Mouse (Mus musculus): ENCODE results near the gene Arhgef17. TPM values are rescaled to one million over a fixed set of nuclear protein-coding genes. Genes with fewer than 3 reads are reported as not detected.
A peak's percentile ranks its signal among the peaks of the same experiment; 100 is the strongest.

Gene Arhgef17
- polyA plus RNA-seq, 1 experiment, result 0.02 TPM

DNA sequence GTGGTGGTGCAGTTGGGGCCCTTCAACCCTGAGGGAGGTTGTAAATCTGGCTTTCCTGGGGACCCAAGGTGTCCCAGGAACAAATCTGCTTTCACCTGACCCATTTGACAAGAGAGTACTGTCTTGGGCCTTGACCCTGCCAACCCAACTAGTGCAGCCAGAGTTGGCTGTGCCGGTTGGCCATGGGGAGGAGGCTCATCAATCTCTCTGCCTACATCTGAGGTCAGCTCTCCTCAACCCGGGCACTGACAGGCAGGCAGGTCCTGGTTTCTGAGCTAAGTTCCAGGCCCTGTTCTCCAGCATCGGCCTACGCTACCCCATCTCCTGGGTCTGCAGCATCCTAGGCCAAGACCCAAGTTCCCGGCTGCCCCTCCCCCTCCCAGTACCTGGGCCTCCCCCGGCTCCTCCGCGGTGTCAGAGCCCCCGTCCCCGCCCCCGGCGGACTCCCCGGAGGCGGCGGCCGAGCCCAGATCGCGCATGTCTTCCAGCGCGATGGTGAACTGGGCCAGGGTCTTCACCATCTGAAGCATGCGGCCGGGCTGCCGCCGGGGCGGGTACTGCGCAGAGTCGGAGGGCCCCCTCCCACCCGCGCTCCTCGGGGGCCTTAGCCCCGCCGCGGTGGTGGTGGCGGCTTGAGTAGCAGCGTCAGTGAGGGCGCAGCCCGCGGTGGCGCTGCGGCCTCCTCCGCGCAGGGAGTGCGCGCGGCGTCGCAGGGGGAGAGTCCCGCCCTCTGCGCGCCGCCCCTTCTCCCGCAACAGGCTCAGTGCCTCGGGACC lies 37.7 kb downstream of the Arhgef17 start:
- H3K4me1 ChIP-seq (ENCODE audit: control insufficient read depth), result peaks cover 3% of the 10 kb centered on the region; the same call in 1 of the 2 replicates
- TF ChIP-seq GATA1 (IDR thresholded peaks at IDR 0.05; ENCODE audit: low read length), result no peak
- TF ChIP-seq TAL1 (IDR thresholded peaks at IDR 0.05; ENCODE audit: low read length), result no peak
- peaks cover 32% of the 10 kb centered on the region for H3K27me3 ChIP-seq (ENCODE audit: control insufficient read depth)
- H3K9me3 ChIP-seq (ENCODE audit: control insufficient read depth, low read length), result no peaks in the 10 kb centered on the region
- no peaks in the 10 kb centered on the region; the same call in 1 of the 2 replicates for H3K36me3 ChIP-seq (ENCODE audit: control insufficient read depth)
- H3K4me3 ChIP-seq (replicated peaks), result peak overlapping the region; percentile 24

DNA sequence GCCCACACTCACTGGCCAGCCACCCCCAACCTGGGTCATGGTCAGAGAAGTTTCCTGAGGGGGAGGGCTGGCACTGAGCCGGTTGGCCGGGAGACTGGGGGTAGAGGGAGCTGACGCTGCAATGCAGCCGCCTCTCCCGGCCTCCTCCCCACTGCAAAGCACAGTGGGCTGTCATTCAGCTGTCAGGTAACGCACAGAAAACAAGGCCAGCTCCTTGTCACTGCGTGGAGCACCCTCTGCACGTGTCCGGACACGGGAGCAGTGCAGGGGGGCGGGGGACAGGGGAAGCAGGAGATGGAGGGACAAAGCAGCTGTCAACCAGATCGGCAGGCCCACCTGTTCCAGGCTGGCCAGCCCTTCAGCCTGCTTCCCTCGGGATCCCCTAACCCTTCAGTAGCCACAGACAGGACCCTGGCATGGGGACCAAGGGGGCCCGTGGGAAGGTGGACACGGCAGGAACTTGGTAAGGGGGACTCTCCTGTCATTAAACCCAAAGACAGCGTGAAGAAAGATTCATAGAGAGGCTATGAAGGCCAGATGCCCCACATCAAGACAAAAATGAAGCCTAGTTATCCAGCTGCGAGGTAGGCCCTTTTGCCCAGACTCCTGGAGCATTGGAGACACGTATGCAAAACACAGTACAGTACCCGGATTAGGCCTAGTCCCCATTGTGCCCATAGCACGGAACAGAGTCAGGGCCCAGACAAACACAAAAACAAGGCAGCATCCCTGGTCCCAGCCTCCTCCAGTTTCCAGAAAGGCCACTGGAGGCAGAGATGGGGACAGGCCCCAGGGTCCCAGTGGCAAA lies 38.5 kb downstream of the Arhgef17 start:
- Histone ChIP-seq H3K27me3 (ENCODE audit: control insufficient read depth) (peaks cover 32% of the 10 kb centered on the region), H3K36me3 (ENCODE audit: control insufficient read depth) (no peaks in the 10 kb centered on the region; the same call in 1 of the 2 replicates)

DNA sequence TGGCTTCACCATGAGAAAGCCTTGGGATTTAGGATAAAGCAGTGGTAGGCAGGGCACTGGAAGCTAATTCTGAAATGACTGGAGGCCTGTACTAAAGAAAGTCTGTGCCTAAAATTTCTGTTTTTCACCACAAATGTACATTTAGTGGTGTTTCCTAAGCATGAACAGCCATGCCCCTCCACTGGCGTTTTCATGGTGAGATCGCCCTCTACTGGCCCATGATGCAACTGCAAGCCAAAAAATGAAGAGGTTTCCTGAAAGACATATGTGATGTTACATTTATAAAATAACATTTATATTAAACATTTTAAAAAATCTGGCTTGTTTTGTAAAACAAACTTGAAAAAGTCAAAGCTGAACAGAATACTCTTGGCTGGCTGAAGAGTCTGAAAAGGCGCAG lies 45.4 kb downstream of the Arhgef17 start:
- H3K9me3 ChIP-seq (ENCODE audit: control insufficient read depth, low read length), result no peaks in the 10 kb centered on the region
- no peaks in the 10 kb centered on the region for H3K4me1 ChIP-seq (ENCODE audit: control insufficient read depth)
- TF ChIP-seq TAL1 (IDR thresholded peaks at IDR 0.05; ENCODE audit: low read length), result no peak
- TF ChIP-seq GATA1 (IDR thresholded peaks at IDR 0.05; ENCODE audit: low read length), result no peak
- peaks cover 6% of the 10 kb centered on the region; the same call in 1 of the 2 replicates for H3K36me3 ChIP-seq (ENCODE audit: control insufficient read depth)
- no peak overlapping the region for H3K4me3 ChIP-seq (replicated peaks)
- no peaks in the 10 kb centered on the region for H3K27me3 ChIP-seq (ENCODE audit: control insufficient read depth)

More for the DNA sequence above, 38.5 kb downstream of the Arhgef17 start:
- no peaks in the 10 kb centered on the region for H3K9me3 ChIP-seq (ENCODE audit: control insufficient read depth, low read length)
- peaks cover 3% of the 10 kb centered on the region; the same call in 1 of the 2 replicates for H3K4me1 ChIP-seq (ENCODE audit: control insufficient read depth)
- TF ChIP-seq TAL1 (IDR thresholded peaks at IDR 0.05; ENCODE audit: low read length) (no peak), GATA1 (IDR thresholded peaks at IDR 0.05; ENCODE audit: low read length) (no peak)
- no peak overlapping the region for H3K4me3 ChIP-seq (replicated peaks)

DNA sequence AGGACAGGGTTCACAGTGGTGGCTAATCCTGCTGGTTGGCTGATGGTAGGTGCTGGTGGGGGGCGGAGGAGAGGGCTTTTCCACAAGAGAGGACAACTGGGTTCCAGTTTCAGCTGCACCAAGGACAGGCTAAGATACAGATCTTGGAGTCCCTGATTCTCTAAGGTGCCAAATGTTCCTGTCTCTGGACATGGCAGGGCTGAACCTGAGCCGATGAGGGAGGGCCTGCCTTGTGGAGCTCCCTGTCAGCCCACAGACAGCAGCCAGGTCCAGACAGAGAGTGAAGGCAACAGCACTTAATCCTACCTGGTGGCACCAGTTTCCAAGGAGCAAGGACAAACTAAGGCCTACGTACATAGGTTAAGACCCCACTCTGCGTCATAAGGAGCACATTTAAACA lies 47.4 kb downstream of the Arhgef17 start:
- TF ChIP-seq GATA1 (IDR thresholded peaks at IDR 0.05; ENCODE audit: low read length) (no peak), TAL1 (IDR thresholded peaks at IDR 0.05; ENCODE audit: low read length) (no peak)
- no peaks in the 10 kb centered on the region for H3K9me3 ChIP-seq (ENCODE audit: control insufficient read depth, low read length)
- H3K4me1 ChIP-seq (ENCODE audit: control insufficient read depth), result peaks cover 5% of the 10 kb centered on the region
- no peak overlapping the region for H3K4me3 ChIP-seq (replicated peaks)
- no peaks in the 10 kb centered on the region for H3K27me3 ChIP-seq (ENCODE audit: control insufficient read depth)
- peaks cover 6% of the 10 kb centered on the region; the same call in 1 of the 2 replicates for H3K36me3 ChIP-seq (ENCODE audit: control insufficient read depth)

DNA sequence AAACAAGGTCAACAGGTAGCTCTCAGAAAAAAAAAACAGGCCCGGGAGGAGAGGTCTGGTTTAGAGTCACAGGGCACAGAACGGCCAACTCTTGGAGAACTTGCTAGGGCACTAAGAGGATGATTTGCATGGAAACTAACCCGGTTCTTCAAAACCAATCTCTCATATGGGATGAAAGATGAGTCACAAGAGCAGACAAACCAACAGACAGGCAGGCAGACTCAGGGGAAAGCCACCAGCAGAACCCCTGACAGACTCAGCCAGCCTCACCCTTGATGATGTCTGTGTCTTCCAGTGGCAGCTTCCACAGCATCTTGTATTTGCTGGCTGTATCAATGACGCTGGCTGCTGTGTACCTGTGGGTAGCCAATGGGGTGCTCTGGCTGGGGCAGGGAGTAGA lies 50.0 kb downstream of the Arhgef17 start:
- Histone ChIP-seq H3K27me3 (ENCODE audit: control insufficient read depth) (no peaks in the 10 kb centered on the region), H3K4me3 (replicated peaks) (no peak overlapping the region), H3K36me3 (ENCODE audit: control insufficient read depth) (peaks cover 8% of the 10 kb centered on the region; the same call in 1 of the 2 replicates), H3K4me1 (ENCODE audit: control insufficient read depth) (peaks cover 9% of the 10 kb centered on the region), H3K9me3 (ENCODE audit: control insufficient read depth, low read length) (no peaks in the 10 kb centered on the region)
- TF ChIP-seq GATA1 (IDR thresholded peaks at IDR 0.05; ENCODE audit: low read length) (no peak), TAL1 (IDR thresholded peaks at IDR 0.05; ENCODE audit: low read length) (no peak)

DNA sequence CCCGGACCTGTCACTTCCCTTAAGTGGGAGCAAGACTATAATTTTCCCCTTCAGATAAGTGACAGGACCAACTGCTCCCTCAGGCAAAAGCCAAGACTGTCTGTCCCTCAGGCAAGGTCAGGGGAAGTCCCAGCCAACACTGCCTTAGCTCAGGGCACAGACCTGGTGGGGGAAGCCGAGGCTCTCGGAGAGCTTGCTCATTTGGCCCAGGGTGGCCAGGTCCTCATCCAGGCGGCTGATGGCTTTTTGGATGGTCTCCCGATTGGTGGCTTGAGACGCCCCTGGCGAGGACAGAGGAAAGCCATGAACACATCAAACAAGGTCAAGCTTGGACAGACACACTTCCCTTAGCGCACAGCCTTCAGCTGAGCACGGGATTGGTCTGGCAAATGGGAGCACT lies 50.4 kb downstream of the Arhgef17 start:
- peaks cover 9% of the 10 kb centered on the region for H3K4me1 ChIP-seq (ENCODE audit: control insufficient read depth)
- no peak overlapping the region for H3K4me3 ChIP-seq (replicated peaks)
- H3K27me3 ChIP-seq (ENCODE audit: control insufficient read depth), result no peaks in the 10 kb centered on the region
- peaks cover 11% of the 10 kb centered on the region; the same call in 1 of the 2 replicates for H3K36me3 ChIP-seq (ENCODE audit: control insufficient read depth)
- TF ChIP-seq GATA1 (IDR thresholded peaks at IDR 0.05; ENCODE audit: low read length), result no peak
- TF ChIP-seq TAL1 (IDR thresholded peaks at IDR 0.05; ENCODE audit: low read length), result no peak
- H3K9me3 ChIP-seq (ENCODE audit: control insufficient read depth, low read length), result no peaks in the 10 kb centered on the region

DNA sequence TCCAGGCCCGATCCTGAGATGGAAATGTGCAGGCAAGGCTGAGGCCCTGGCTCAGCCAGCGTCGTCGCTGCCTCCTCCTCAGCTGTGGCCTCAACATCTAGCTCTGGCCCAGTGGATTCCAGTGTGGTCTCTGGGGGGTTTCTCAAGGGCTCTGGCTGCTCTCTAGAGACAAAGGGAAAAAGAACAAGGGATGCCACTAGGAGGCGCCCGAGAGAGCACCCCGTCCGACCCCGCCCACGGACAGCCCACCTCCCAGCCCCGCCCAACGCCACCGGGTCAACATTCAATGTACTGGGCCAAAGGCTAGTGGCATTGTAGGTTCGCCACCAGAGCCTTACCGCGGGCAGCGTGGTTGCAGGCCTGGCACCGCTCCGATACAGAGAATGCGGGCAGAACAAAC lies 52.3 kb downstream of the Arhgef17 start:
- H3K4me1 ChIP-seq (ENCODE audit: control insufficient read depth), result peaks cover 11% of the 10 kb centered on the region
- H3K36me3 ChIP-seq (ENCODE audit: control insufficient read depth), result peaks cover 10% of the 10 kb centered on the region; the same call in 1 of the 2 replicates
- H3K4me3 ChIP-seq (replicated peaks), result peak overlapping the region; percentile 36
- H3K27me3 ChIP-seq (ENCODE audit: control insufficient read depth), result no peaks in the 10 kb centered on the region
- TF ChIP-seq TAL1 (IDR thresholded peaks at IDR 0.05; ENCODE audit: low read length) (no peak), GATA1 (IDR thresholded peaks at IDR 0.05; ENCODE audit: low read length) (no peak)
- H3K9me3 ChIP-seq (ENCODE audit: control insufficient read depth, low read length), result no peaks in the 10 kb centered on the region

DNA sequence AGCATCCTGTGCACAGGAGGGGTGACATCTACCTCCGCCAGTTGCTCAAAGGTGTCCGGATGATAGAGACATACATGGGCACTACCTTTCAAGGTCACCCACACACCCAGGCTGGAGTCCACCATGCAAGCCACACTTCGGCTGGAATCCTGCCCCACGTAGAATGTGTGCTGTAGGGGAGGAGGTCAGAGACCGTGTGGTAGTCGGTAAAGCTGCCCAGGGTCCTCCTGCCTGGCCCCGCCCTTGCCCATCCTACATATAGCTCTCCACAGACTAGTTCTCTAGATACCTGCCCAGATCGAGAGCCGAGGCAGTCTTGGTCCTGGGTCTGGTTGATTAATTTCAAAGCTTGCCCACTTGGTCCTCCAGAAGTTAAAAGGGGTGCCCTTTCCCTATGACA lies 55.1 kb downstream of the Arhgef17 start:
- H3K36me3 ChIP-seq (ENCODE audit: control insufficient read depth), result peaks cover 11% of the 10 kb centered on the region; the same call in 1 of the 2 replicates
- H3K27me3 ChIP-seq (ENCODE audit: control insufficient read depth), result no peaks in the 10 kb centered on the region
- no peaks in the 10 kb centered on the region for H3K9me3 ChIP-seq (ENCODE audit: control insufficient read depth, low read length)
- H3K4me1 ChIP-seq (ENCODE audit: control insufficient read depth), result peaks cover 11% of the 10 kb centered on the region
- TF ChIP-seq TAL1 (IDR thresholded peaks at IDR 0.05; ENCODE audit: low read length) (no peak), GATA1 (IDR thresholded peaks at IDR 0.05; ENCODE audit: low read length) (no peak)
- no peak overlapping the region for H3K4me3 ChIP-seq (replicated peaks)

DNA sequence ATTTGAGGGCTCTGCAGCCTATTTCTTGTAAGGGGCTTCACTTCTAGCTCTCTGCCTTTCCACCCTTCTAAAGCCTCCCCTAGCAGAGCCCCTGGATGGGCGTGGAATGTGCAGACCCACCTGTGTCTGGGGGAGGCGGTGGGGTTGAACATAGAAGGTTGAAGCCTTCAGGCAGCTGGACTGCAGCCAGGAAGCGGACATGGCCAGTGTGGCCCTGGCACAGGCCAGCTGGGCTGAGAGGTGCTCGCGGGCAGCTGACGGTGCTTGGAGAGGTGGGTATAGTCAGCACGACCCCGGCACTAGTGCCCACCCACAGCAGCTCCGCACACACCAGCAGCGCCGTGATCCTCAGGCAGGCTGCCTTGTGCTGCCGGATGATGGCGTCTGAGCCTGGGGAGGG lies 55.6 kb downstream of the Arhgef17 start:
- H3K4me3 ChIP-seq (replicated peaks), result no peak overlapping the region
- TF ChIP-seq TAL1 (IDR thresholded peaks at IDR 0.05; ENCODE audit: low read length) (no peak), GATA1 (IDR thresholded peaks at IDR 0.05; ENCODE audit: low read length) (no peak)
- peaks cover 11% of the 10 kb centered on the region for H3K4me1 ChIP-seq (ENCODE audit: control insufficient read depth)
- peaks cover 11% of the 10 kb centered on the region; the same call in 1 of the 2 replicates for H3K36me3 ChIP-seq (ENCODE audit: control insufficient read depth)
- no peaks in the 10 kb centered on the region for H3K27me3 ChIP-seq (ENCODE audit: control insufficient read depth)
- H3K9me3 ChIP-seq (ENCODE audit: control insufficient read depth, low read length), result no peaks in the 10 kb centered on the region

Measured in erythroblast, embryonic 14.5 days (primary cell).